Mouse (Mus musculus) layer of hippocampus, postnatal 25 days (tissue): ENCODE results near the gene Nepro. TPM values are rescaled to one million over a fixed set of nuclear protein-coding genes. Genes with fewer than 3 reads are reported as not detected.

ENCODE experiments used
- DNase-seq, 2 experiments: peaks; one replicate each; pipeline ENCODE4 v3.0.0; 2022; ENCODE audit warnings: mixed read lengths in 2 of 2, low spot score in 1 of 2; ENCODE audit errors: extremely low spot score in 1 of 2
- total RNA-seq, 2 experiments: library from RNA; stranded (reverse); gene quantifications; 2 replicates each; pipeline ENCODE4 v1.2.3; 2021

Gene Nepro
- 1 to 10 TPM; 4.1 to 4.9 TPM for total RNA-seq

- DNase-seq = peak; percentile 82 to 97
These were observed at the start of gene Nepro for GRCm38 (mm10) chr16:44724083-44724787. Gene Nepro (plus strand): TSS chr16:44724301.

- DNase-seq = no peak
These were observed 47.7 kb upstream of the Nepro start for GRCm38 (mm10) chr16:44676357-44676756.

- DNase-seq = no peak
These were observed 45.0 kb upstream of the Nepro start for GRCm38 (mm10) chr16:44679082-44679481.

- DNase-seq = no peak
These were observed 44.6 kb upstream of the Nepro start for GRCm38 (mm10) chr16:44679503-44679971.

- peak in 1 of 2 experiments; percentile 29 for DNase-seq
These were observed 43.2 kb upstream of the Nepro start for GRCm38 (mm10) chr16:44680756-44681498.

- no peak for DNase-seq
These were observed 39.5 kb upstream of the Nepro start for GRCm38 (mm10) chr16:44684646-44685045.

- no peak for DNase-seq
These were observed 38.7 kb upstream of the Nepro start for GRCm38 (mm10) chr16:44685401-44685800.

- DNase-seq = no peak
These were observed 36.9 kb upstream of the Nepro start for GRCm38 (mm10) chr16:44686991-44687718.

GRCm38 (mm10) chr16:44687719-44688420 is 36.2 kb upstream of the Nepro start:
- DNase-seq = no peak

- DNase-seq = no peak
These were observed 35.6 kb upstream of the Nepro start for GRCm38 (mm10) chr16:44688507-44688906.

GRCm38 (mm10) chr16:44690501-44690900 is 33.6 kb upstream of the Nepro start:
- no peak for DNase-seq

GRCm38 (mm10) chr16:44691066-44691465 is 33.0 kb upstream of the Nepro start:
- DNase-seq = no peak

- peak; percentile 19 to 31 for DNase-seq
These were observed 32.5 kb upstream of the Nepro start for GRCm38 (mm10) chr16:44691561-44692141.

GRCm38 (mm10) chr16:44692541-44692940 is 31.6 kb upstream of the Nepro start:
- no peak for DNase-seq

GRCm38 (mm10) chr16:44693695-44694094 is 30.4 kb upstream of the Nepro start:
- no peak for DNase-seq

- no peak for DNase-seq
These were observed 28.8 kb upstream of the Nepro start for GRCm38 (mm10) chr16:44695214-44695858.

GRCm38 (mm10) chr16:44695859-44696620 is 28.1 kb upstream of the Nepro start:
- no peak for DNase-seq

- no peak for DNase-seq
These were observed 26.5 kb upstream of the Nepro start for GRCm38 (mm10) chr16:44697473-44698205.
